Mouse (Mus musculus): Measurements from ENCODE around the gene Flrt2. TPM values are rescaled to one million over a fixed set of nuclear protein-coding genes. Genes with fewer than 3 reads are reported as not detected.

The Flrt2 gene
- total and polyA plus RNA-seq, 3 experiments, result not detected

- in situ Hi-C loops (cut with MboI; ENCODE audit: low pct_ligation_motif_present, low pct_unique_long_range_greater_than_20kb, low sequenced_read_pairs), result no loop called here
- DNase-seq (ENCODE audit: extremely low read depth), result no peak
Observed at GRCm38 (mm10) chr12:95770251-95770650, 78.2 kb downstream of the Flrt2 start.

GRCm38 (mm10) chr12:95790146-95790545, 98.1 kb downstream of the Flrt2 start:
- peaks cover 14% of the 10 kb centered on the region for H3K9me3 ChIP-seq (replicated peaks; ENCODE audit: low read length)

More at GRCm38 (mm10) chr12:95770251-95770650, 78.2 kb downstream of the Flrt2 start:
- Histone ChIP-seq H3K4me1 (ENCODE audit: control insufficient read depth in 1 of 2, insufficient read depth in 2 of 2) (no peaks in the 10 kb centered on the region), H3K9me3 (replicated peaks; ENCODE audit: low read length) (peaks cover 61% of the 10 kb centered on the region), H3K4me3 (replicated peaks in 1 of 3; ENCODE audit: low read depth in 2 of 3, low read length in 2 of 3, poor library complexity in 1 of 3) (no peak overlapping the region), H3K79me2 (replicated peaks; ENCODE audit: control insufficient read depth, extremely low read depth, insufficient read depth, poor library complexity, severe bottlenecking) (no peaks in the 10 kb centered on the region), H3K27me3 (replicated peaks) (no peaks in the 10 kb centered on the region), H3K36me3 (replicated peaks in 1 of 2; ENCODE audit: control insufficient read depth in 1 of 2, insufficient read depth in 1 of 2, low read length in 1 of 2) (no peaks in the 10 kb centered on the region), H3K27ac (ENCODE audit: insufficient read depth, low read depth) (no peak overlapping the region), H3K4me2 (ENCODE audit: insufficient read depth, low read depth, poor library complexity, severe bottlenecking) (no peak overlapping the region), H3K9ac (ENCODE audit: insufficient read depth, low read depth) (no peak overlapping the region)
- dilution Hi-C loops (cut with MboI; ENCODE audit: extremely low pct_ligation_motif_present, extremely low pct_unique_long_range_greater_than_20kb, low sequenced_read_pairs), result no loop called here
- no peak for TF ChIP-seq SIN3A (IDR thresholded peaks at IDR 0.05; ENCODE audit: low read length)
- TF ChIP-seq USF1 (IDR thresholded peaks at IDR 0.05; ENCODE audit: low read depth, low read length), result no peak
- no peak for TF ChIP-seq MAX (IDR thresholded peaks at IDR 0.05; ENCODE audit: low read length)
- TF ChIP-seq ZMIZ1 (IDR thresholded peaks at IDR 0.05; ENCODE audit: low read depth, low read length), result no peak
- TF ChIP-seq UBTF (IDR thresholded peaks at IDR 0.05; ENCODE audit: low read depth, low read length), result no peak
- no peak for TF ChIP-seq ZC3H11A (IDR thresholded peaks at IDR 0.05; ENCODE audit: low read depth, low read length)

GRCm38 (mm10) chr12:95816660-95817059, 124.6 kb downstream of the Flrt2 start:
- dilution Hi-C loops (cut with MboI; ENCODE audit: extremely low pct_ligation_motif_present, extremely low pct_unique_long_range_greater_than_20kb, low sequenced_read_pairs), result no loop called here
- TF ChIP-seq GABPA (IDR thresholded peaks at IDR 0.05; ENCODE audit: insufficient replicate concordance, low read depth, low read length) (no peak), USF2 (conservative IDR thresholded peaks at IDR 0.05; ENCODE audit: low read depth, low read length) (no peak), CHD2 (IDR thresholded peaks at IDR 0.05; ENCODE audit: low read length) (no peak), JUND (conservative IDR thresholded peaks at IDR 0.05; ENCODE audit: low read depth, low read length) (no peak), E2F4 (IDR thresholded peaks at IDR 0.05; ENCODE audit: insufficient replicate concordance, low read depth, low read length) (no peak), MAFK (IDR thresholded peaks at IDR 0.05; ENCODE audit: insufficient replicate concordance, low read length) (no peak), ZC3H11A (IDR thresholded peaks at IDR 0.05; ENCODE audit: low read depth, low read length) (no peak), RAD21 (IDR thresholded peaks at IDR 0.05; ENCODE audit: low read depth, low read length) (no peak), MXI1 (IDR thresholded peaks at IDR 0.05; ENCODE audit: low read depth, low read length) (no peak), UBTF (IDR thresholded peaks at IDR 0.05; ENCODE audit: low read depth, low read length) (no peak), MEF2A (IDR thresholded peaks at IDR 0.05; ENCODE audit: borderline replicate concordance, low read depth, low read length) (no peak), ZKSCAN1 (IDR thresholded peaks at IDR 0.05; ENCODE audit: borderline replicate concordance, low read depth, low read length) (no peak), ZNF384 (IDR thresholded peaks at IDR 0.05; ENCODE audit: low read depth, low read length) (no peak), KAT2A (IDR thresholded peaks at IDR 0.05; ENCODE audit: insufficient replicate concordance, low read length) (no peak), JUN (IDR thresholded peaks at IDR 0.05; ENCODE audit: insufficient read depth, low read depth, low read length) (no peak), TCF12 (IDR thresholded peaks at IDR 0.05; ENCODE audit: low read depth, low read length) (no peak), POLR2AphosphoS2 (IDR thresholded peaks at IDR 0.05; ENCODE audit: low read depth, low read length) (no peak), HCFC1 (IDR thresholded peaks at IDR 0.05; ENCODE audit: low read depth, low read length) (no peak), SMC3 (IDR thresholded peaks at IDR 0.05; ENCODE audit: low read depth, low read length) (no peak)
- in situ Hi-C loops (cut with MboI; ENCODE audit: low pct_ligation_motif_present, low pct_unique_long_range_greater_than_20kb, low sequenced_read_pairs), result no loop called here

More at GRCm38 (mm10) chr12:95790146-95790545, 98.1 kb downstream of the Flrt2 start:
- H3K4me3 ChIP-seq (replicated peaks in 1 of 3; ENCODE audit: low read depth in 2 of 3, low read length in 2 of 3, poor library complexity in 1 of 3), result no peak overlapping the region
- no peaks in the 10 kb centered on the region for H3K27me3 ChIP-seq (replicated peaks)
- no peak overlapping the region for H3K4me2 ChIP-seq (ENCODE audit: insufficient read depth, low read depth, poor library complexity, severe bottlenecking)
- dilution Hi-C loops (cut with MboI; ENCODE audit: extremely low pct_ligation_motif_present, extremely low pct_unique_long_range_greater_than_20kb, low sequenced_read_pairs) (no loop called here), in situ Hi-C loops (cut with MboI; ENCODE audit: low pct_ligation_motif_present, low pct_unique_long_range_greater_than_20kb, low sequenced_read_pairs) (no loop called here)
- TF ChIP-seq ETS1 (conservative IDR thresholded peaks at IDR 0.05; ENCODE audit: low read depth, low read length) (no peak), ZC3H11A (IDR thresholded peaks at IDR 0.05; ENCODE audit: low read depth, low read length) (no peak), TCF12 (IDR thresholded peaks at IDR 0.05; ENCODE audit: low read depth, low read length) (no peak), NELFE (IDR thresholded peaks at IDR 0.05; ENCODE audit: low read depth, low read length) (no peak), TBP (conservative IDR thresholded peaks at IDR 0.05; ENCODE audit: low read depth, low read length) (no peak), EP300 (IDR thresholded peaks at IDR 0.05; ENCODE audit: low read length) (no peak), ZKSCAN1 (IDR thresholded peaks at IDR 0.05; ENCODE audit: borderline replicate concordance, low read depth, low read length) (no peak), PAX5 (IDR thresholded peaks at IDR 0.05; ENCODE audit: low read length) (no peak)
- H3K36me3 ChIP-seq (replicated peaks in 1 of 2; ENCODE audit: control insufficient read depth in 1 of 2, insufficient read depth in 1 of 2, low read length in 1 of 2), result no peaks in the 10 kb centered on the region
- H3K4me1 ChIP-seq (ENCODE audit: control insufficient read depth in 1 of 2, insufficient read depth in 2 of 2), result no peaks in the 10 kb centered on the region
- no peak overlapping the region for H3K9ac ChIP-seq (ENCODE audit: insufficient read depth, low read depth)
- no peak overlapping the region for H3K27ac ChIP-seq (ENCODE audit: insufficient read depth, low read depth)
- H3K79me2 ChIP-seq (replicated peaks; ENCODE audit: control insufficient read depth, extremely low read depth, insufficient read depth, poor library complexity, severe bottlenecking), result no peaks in the 10 kb centered on the region
- no peak for DNase-seq (ENCODE audit: extremely low read depth)

More at GRCm38 (mm10) chr12:95816660-95817059, 124.6 kb downstream of the Flrt2 start:
- no peak for DNase-seq (ENCODE audit: extremely low read depth)
- no peak overlapping the region for H3K9ac ChIP-seq (ENCODE audit: insufficient read depth, low read depth)
- no peaks in the 10 kb centered on the region for H3K79me2 ChIP-seq (replicated peaks; ENCODE audit: control insufficient read depth, extremely low read depth, insufficient read depth, poor library complexity, severe bottlenecking)
- no peaks in the 10 kb centered on the region for H3K4me1 ChIP-seq (ENCODE audit: control insufficient read depth in 1 of 2, insufficient read depth in 2 of 2)
- no peaks in the 10 kb centered on the region for H3K27me3 ChIP-seq (replicated peaks)
- H3K9me3 ChIP-seq (replicated peaks; ENCODE audit: low read length), result peaks cover 38% of the 10 kb centered on the region
- no peak overlapping the region for H3K27ac ChIP-seq (ENCODE audit: insufficient read depth, low read depth)
- H3K4me3 ChIP-seq (replicated peaks in 1 of 3; ENCODE audit: low read depth in 2 of 3, low read length in 2 of 3, poor library complexity in 1 of 3), result no peak overlapping the region
- no peaks in the 10 kb centered on the region for H3K36me3 ChIP-seq (replicated peaks in 1 of 2; ENCODE audit: control insufficient read depth in 1 of 2, insufficient read depth in 1 of 2, low read length in 1 of 2)
- no peak overlapping the region for H3K4me2 ChIP-seq (ENCODE audit: insufficient read depth, low read depth, poor library complexity, severe bottlenecking)
